Mouse (Mus musculus): ENCODE data around the gene Adck1. TPM values are rescaled to one million over a fixed set of nuclear protein-coding genes. Genes with fewer than 3 reads are reported as not detected.

Gene Adck1
- polyA plus RNA-seq, 1 experiment from 2014 or later, result 28.6 TPM

GRCm38 (mm10) chr12:88472832-88473231, 112.5 kb downstream of the Adck1 start:
- Histone ChIP-seq H3K4me3 (replicated peaks; ENCODE audit: low read depth, low read length) (no peak overlapping the region), H3K4me2 (ENCODE audit: low read length) (no peak overlapping the region), H3K27me3 (ENCODE audit: control insufficient read depth, insufficient read depth, low read length) (no peaks in the 10 kb centered on the region), H3K9me3 (ENCODE audit: control insufficient read depth, low read length) (no peaks in the 10 kb centered on the region), H3K4me1 (ENCODE audit: control insufficient read depth, insufficient read depth, low read length) (no peaks in the 10 kb centered on the region), H3K27ac (replicated peaks; ENCODE audit: low read depth, low read length) (no peak overlapping the region), H3K9ac (replicated peaks; ENCODE audit: low read length) (no peak overlapping the region), H3K36me3 (ENCODE audit: control insufficient read depth, insufficient read depth, low read length) (no peaks in the 10 kb centered on the region)
- no peak for ATAC-seq (ENCODE audit: low FRiP score, low TSS enrichment)
- DNase-seq, result no peak
- 83% methylated on average over 3 of the region's 3 CpGs for WGBS

- Histone ChIP-seq H3K27ac (replicated peaks; ENCODE audit: low read depth, low read length) (no peak overlapping the region), H3K9me3 (ENCODE audit: control insufficient read depth, low read length) (no peaks in the 10 kb centered on the region), H3K4me2 (ENCODE audit: low read length) (no peak overlapping the region), H3K4me1 (ENCODE audit: control insufficient read depth, insufficient read depth, low read length) (no peaks in the 10 kb centered on the region), H3K27me3 (ENCODE audit: control insufficient read depth, insufficient read depth, low read length) (no peaks in the 10 kb centered on the region), H3K9ac (replicated peaks; ENCODE audit: low read length) (no peak overlapping the region), H3K4me3 (replicated peaks; ENCODE audit: low read depth, low read length) (no peak overlapping the region), H3K36me3 (ENCODE audit: control insufficient read depth, insufficient read depth, low read length) (no peaks in the 10 kb centered on the region)
- no peak for DNase-seq
- no peak for ATAC-seq (ENCODE audit: low FRiP score, low TSS enrichment)
- WGBS, result 80% methylated on average over 6 of the region's 6 CpGs
These were observed 113.4 kb downstream of the Adck1 start for GRCm38 (mm10) chr12:88473796-88474195.

- no peak for ATAC-seq (ENCODE audit: low FRiP score, low TSS enrichment)
- no peaks in the 10 kb centered on the region for H3K9me3 ChIP-seq (ENCODE audit: control insufficient read depth, low read length)
- H3K27ac ChIP-seq (replicated peaks; ENCODE audit: low read depth, low read length), result no peak overlapping the region
- H3K4me1 ChIP-seq (ENCODE audit: control insufficient read depth, insufficient read depth, low read length), result no peaks in the 10 kb centered on the region
- no peaks in the 10 kb centered on the region for H3K27me3 ChIP-seq (ENCODE audit: control insufficient read depth, insufficient read depth, low read length)
- 88% methylated on average over 3 of the region's 3 CpGs for WGBS
- H3K36me3 ChIP-seq (ENCODE audit: control insufficient read depth, insufficient read depth, low read length), result no peaks in the 10 kb centered on the region
- no peak overlapping the region for H3K4me3 ChIP-seq (replicated peaks; ENCODE audit: low read depth, low read length)
- H3K4me2 ChIP-seq (ENCODE audit: low read length), result no peak overlapping the region
- no peak for DNase-seq
- no peak overlapping the region for H3K9ac ChIP-seq (replicated peaks; ENCODE audit: low read length)
These were observed 115.5 kb downstream of the Adck1 start for GRCm38 (mm10) chr12:88475833-88476232.

- ATAC-seq (ENCODE audit: low FRiP score, low TSS enrichment) (no peak), DNase-seq (no peak)
- no peaks in the 10 kb centered on the region for H3K9me3 ChIP-seq (ENCODE audit: control insufficient read depth, low read length)
- no peaks in the 10 kb centered on the region for H3K4me1 ChIP-seq (ENCODE audit: control insufficient read depth, insufficient read depth, low read length)
- no peak overlapping the region for H3K4me2 ChIP-seq (ENCODE audit: low read length)
- no peaks in the 10 kb centered on the region for H3K36me3 ChIP-seq (ENCODE audit: control insufficient read depth, insufficient read depth, low read length)
- H3K9ac ChIP-seq (replicated peaks; ENCODE audit: low read length), result no peak overlapping the region
- no peaks in the 10 kb centered on the region for H3K27me3 ChIP-seq (ENCODE audit: control insufficient read depth, insufficient read depth, low read length)
- no peak overlapping the region for H3K4me3 ChIP-seq (replicated peaks; ENCODE audit: low read depth, low read length)
- WGBS, result 87% methylated on average over 6 of the region's 6 CpGs
- no peak overlapping the region for H3K27ac ChIP-seq (replicated peaks; ENCODE audit: low read depth, low read length)
These were observed 116.3 kb downstream of the Adck1 start for GRCm38 (mm10) chr12:88476702-88477101.

DNA sequence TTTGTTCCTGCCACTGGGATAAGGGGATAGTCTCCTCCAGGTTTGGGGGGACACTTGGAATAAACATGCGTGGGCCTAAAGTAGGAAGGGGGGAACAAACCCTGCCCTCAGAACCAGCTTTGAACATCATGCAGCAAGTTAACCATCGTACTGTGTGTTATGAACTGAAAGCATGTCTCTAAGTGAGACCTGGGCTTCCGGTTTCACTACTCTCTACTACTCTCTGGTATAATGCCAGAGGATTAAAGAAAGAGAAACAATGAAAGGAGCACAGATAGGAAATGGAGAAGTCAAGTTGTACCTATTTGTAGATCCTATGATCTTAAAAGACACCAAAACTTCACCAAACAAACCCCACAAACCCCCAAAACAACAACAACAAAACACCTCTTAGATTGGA, 121.3 kb downstream of the Adck1 start:
- Histone ChIP-seq H3K27ac (replicated peaks; ENCODE audit: low read depth, low read length) (no peak overlapping the region), H3K9me3 (ENCODE audit: control insufficient read depth, low read length) (no peaks in the 10 kb centered on the region), H3K9ac (replicated peaks; ENCODE audit: low read length) (no peak overlapping the region), H3K36me3 (ENCODE audit: control insufficient read depth, insufficient read depth, low read length) (no peaks in the 10 kb centered on the region), H3K4me1 (ENCODE audit: control insufficient read depth, insufficient read depth, low read length) (no peaks in the 10 kb centered on the region), H3K4me2 (ENCODE audit: low read length) (no peak overlapping the region), H3K27me3 (ENCODE audit: control insufficient read depth, insufficient read depth, low read length) (no peaks in the 10 kb centered on the region), H3K4me3 (replicated peaks; ENCODE audit: low read depth, low read length) (no peak overlapping the region)
- 81% methylated on average over 3 of the region's 3 CpGs for WGBS
- ATAC-seq (ENCODE audit: low FRiP score, low TSS enrichment) (no peak), DNase-seq (no peak)

- Histone ChIP-seq H3K27me3 (ENCODE audit: control insufficient read depth, insufficient read depth, low read length) (no peaks in the 10 kb centered on the region), H3K27ac (replicated peaks; ENCODE audit: low read depth, low read length) (no peak overlapping the region), H3K4me3 (replicated peaks; ENCODE audit: low read depth, low read length) (no peak overlapping the region), H3K9ac (replicated peaks; ENCODE audit: low read length) (no peak overlapping the region), H3K9me3 (ENCODE audit: control insufficient read depth, low read length) (no peaks in the 10 kb centered on the region), H3K4me1 (ENCODE audit: control insufficient read depth, insufficient read depth, low read length) (no peaks in the 10 kb centered on the region), H3K36me3 (ENCODE audit: control insufficient read depth, insufficient read depth, low read length) (no peaks in the 10 kb centered on the region), H3K4me2 (ENCODE audit: low read length) (no peak overlapping the region)
- WGBS, result 66% methylated on average over 2 of the region's 2 CpGs
- ATAC-seq (ENCODE audit: low FRiP score, low TSS enrichment), result no peak
- DNase-seq, result no peak
These were observed 130.5 kb downstream of the Adck1 start for GRCm38 (mm10) chr12:88490881-88491280.

Other genes with a start within 250 kb of the Adck1 start
- not detected in 2 replicates for gene Gm10436, start 178.4 kb upstream of the Adck1 start, polyA plus RNA-seq (2014; fragmentation: Nextera tagmentation; extraction: Ambion mirVana)
- not detected in 2 replicates for gene Gm8332, start 110.5 kb upstream of the Adck1 start, polyA plus RNA-seq (2014; fragmentation: Nextera tagmentation; extraction: Ambion mirVana)
- gene Gm5662, start 86.1 kb upstream of the Adck1 start, polyA plus RNA-seq (2014; fragmentation: Nextera tagmentation; extraction: Ambion mirVana), result not detected in 2 replicates
- gene Gm5039, start 36.5 kb upstream of the Adck1 start, polyA plus RNA-seq (2014; fragmentation: Nextera tagmentation; extraction: Ambion mirVana), result not detected in 2 replicates

All from midbrain, embryonic 14.5 days (tissue).